Mouse (Mus musculus): Measurements from ENCODE around the gene Brd3. TPM values are rescaled to one million over a fixed set of nuclear protein-coding genes. Genes with fewer than 3 reads are reported as not detected.

Gene Brd3
- total RNA-seq, 2 experiments from 2014 or later, result 53.2 to 53.5 TPM

DNA sequence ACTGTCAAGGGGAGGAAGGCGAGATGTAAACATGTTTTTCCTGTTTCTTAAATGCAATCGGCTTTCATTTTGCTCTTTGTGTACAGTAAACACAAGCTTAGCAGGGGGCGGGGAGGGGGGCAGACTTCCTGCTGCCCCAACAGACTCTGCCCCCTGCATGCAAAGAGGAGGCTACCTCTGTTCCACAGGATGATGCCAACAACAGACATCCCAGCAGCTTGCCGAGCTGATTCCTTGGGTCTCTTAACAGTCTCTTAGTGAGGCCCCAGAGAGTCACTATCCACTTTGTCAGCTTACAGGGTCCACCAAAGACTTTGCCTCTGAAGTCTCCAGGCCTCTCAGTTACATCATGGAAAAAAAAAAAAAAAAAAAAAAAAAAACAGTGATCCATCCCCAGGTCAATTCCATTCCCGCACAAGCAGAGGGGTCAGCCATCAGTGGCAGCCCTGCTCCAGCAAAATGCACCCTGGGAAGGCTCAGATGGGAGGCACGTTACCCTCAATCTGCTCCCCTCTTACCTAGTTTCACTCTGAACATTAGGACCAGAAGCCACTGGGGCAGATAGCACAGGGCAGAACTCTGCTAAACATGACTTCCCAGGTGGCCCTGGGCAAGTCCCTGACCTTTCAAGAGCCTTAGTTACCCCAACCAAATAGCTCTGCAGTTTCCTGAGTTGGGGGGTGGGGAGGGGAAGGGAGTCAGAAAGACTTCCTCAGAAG, 102.9 kb downstream of the Brd3 start:
- no peak for DNase-seq (ENCODE audit: low spot score in 2 of 2)

- no peak for DNase-seq (ENCODE audit: low spot score in 2 of 2)
These were observed 105.9 kb downstream of the Brd3 start for GRCm38 (mm10) chr2:27401544-27401943.

DNA sequence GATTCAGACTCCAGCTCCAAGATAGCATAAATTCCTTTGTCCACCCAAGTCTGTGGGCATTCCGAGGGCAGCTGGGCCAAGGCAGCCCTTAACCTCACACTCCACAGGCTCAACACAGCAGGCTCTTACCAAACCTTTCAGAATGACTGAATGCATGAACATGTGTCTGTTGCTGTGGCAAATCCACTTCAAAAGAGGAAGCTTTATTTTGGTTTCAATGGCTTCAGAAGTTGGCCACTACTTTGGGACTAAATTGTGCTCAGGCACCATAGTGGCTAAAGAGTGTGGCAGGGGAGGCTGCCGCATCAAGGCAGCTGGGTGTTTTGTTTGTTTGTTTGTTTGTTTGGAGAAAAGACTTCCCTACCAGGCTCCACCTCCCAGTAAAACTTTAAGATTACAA, 107.4 kb downstream of the Brd3 start:
- DNase-seq (ENCODE audit: low spot score in 2 of 2), result no peak

DNA sequence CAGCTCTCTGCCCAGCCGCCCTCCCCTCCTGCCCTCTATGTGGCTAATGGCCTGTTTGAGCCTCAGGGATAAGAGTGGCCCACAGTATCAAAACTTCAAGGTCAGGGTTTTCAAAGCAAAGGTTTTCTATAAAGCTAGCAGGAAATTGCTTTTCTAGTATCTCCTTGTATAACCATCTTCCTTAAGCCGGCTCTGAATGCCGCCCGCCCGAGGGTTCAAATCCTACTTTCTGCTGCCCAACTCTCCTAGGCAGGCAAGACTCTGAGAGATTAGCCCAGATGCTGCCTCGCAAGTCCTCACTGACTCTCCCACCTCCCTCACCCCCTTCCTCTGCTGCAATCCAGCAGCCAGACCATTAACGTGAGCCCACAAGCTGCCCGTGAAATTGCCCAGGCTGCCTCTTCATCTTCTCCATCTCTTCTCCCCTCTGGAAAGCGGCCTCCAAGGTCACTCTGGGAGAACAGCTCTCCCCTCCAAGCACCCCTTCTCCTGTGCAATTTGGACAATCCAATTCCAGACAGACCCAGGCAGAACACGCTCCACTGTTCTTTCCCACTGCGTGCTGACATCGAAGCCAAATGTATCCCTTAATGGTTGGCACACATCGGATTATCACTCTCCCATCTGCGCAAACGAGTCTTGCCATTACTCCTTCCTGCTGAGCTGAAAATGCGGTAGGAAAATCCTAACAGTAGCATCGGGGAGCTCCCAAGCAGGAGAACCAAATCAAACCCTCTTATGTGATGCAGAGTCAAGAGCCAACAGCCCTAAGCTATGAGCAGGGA, 110.6 kb downstream of the Brd3 start:
- no peak for DNase-seq (ENCODE audit: low spot score in 2 of 2)

Small RNA genes lying within 50 kb of the gene (microRNA-seq; reads per million reads assigned to microRNA genes)
- gene Gm24049 (0 reads per million in 2 experiments), gene Mir7578 (0 reads per million in 2 experiments)

Other genes starting within 250 kb of the Brd3 start
- 1 to 10 TPM; 7.9 to 9.8 TPM for gene Vav2, start 80.6 kb downstream of the Brd3 start, total RNA-seq (2021)
- 10 to 100 TPM; 27.8 to 28.3 TPM for gene Brd3os, start 65.3 kb downstream of the Brd3 start, total RNA-seq (2021)
- gene Wdr5, start 7.5 kb upstream of the Brd3 start, total RNA-seq (2021), result 10 to 100 TPM; 24.4 to 25.2 TPM
- gene Rxra, start 168.8 kb upstream of the Brd3 start, total RNA-seq (2021), result 10 to 100 TPM; 25.2 to 25.5 TPM

Measured in left cerebral cortex, adult 18-20 months (tissue).